Mouse (Mus musculus) heart, embryonic 11.5 days (tissue): ENCODE data around the gene Astn2. TPM values are rescaled to one million over a fixed set of nuclear protein-coding genes. Genes with fewer than 3 reads are reported as not detected.
A peak's percentile ranks its signal among the peaks of the same experiment; 100 is the strongest.

Experiments used
- ATAC-seq: fragments of 200-750 bp; cut with Nextera tagmentation; replicated peaks from 2 replicates; pipeline ENCODE4 v1.8.0; 2017; ENCODE audit warnings: moderate library complexity; ENCODE audit not compliant: insufficient number of reproducible peaks, low FRiP score, low TSS enrichment
- H3K27ac ChIP-seq: fragments of 300-500 bp; sonication (generic); 2 replicates; pipeline ENCODE4 v1.5.1; 2014; ENCODE audit warnings: mild to moderate bottlenecking, low read depth, low read length
- H3K27me3 ChIP-seq: fragments of 300-500 bp; sonication (generic); 2 replicates; pipeline ENCODE4 v1.6.1; 2014; ENCODE audit warnings: mild to moderate bottlenecking, low read length, mixed read lengths; ENCODE audit not compliant: control insufficient read depth, insufficient read depth
- H3K36me3 ChIP-seq: fragments of 300-500 bp; sonication (generic); 2 replicates; pipeline ENCODE4 v1.6.1; 2014; ENCODE audit warnings: mild to moderate bottlenecking, low read length, moderate library complexity, mixed read lengths; ENCODE audit not compliant: control insufficient read depth, insufficient read depth
- H3K4me1 ChIP-seq: fragments of 300-500 bp; sonication (generic); 2 replicates; pipeline ENCODE4 v1.6.1; 2014; ENCODE audit warnings: low read length; ENCODE audit not compliant: control insufficient read depth, insufficient read depth
- H3K4me2 ChIP-seq: fragments of 300-500 bp; sonication (generic); 2 replicates; pipeline ENCODE4 v1.6.1; 2014; ENCODE audit warnings: mild to moderate bottlenecking, moderate library complexity
- H3K4me3 ChIP-seq: fragments of 300-500 bp; sonication (generic); 2 replicates; pipeline ENCODE4 v1.5.1; 2014; ENCODE audit warnings: low read depth, low read length
- H3K9ac ChIP-seq: fragments of 300-500 bp; sonication (generic); 2 replicates; pipeline ENCODE4 v1.6.1; 2014; ENCODE audit warnings: mild to moderate bottlenecking, low read depth, low read length, moderate library complexity
- H3K9me3 ChIP-seq: fragments of 300-500 bp; sonication (generic); replicated peaks from 2 replicates; pipeline ENCODE4 v1.6.1; 2016; ENCODE audit warnings: low read length; ENCODE audit not compliant: control insufficient read depth
- WGBS: fragments of 180-500 bp; shearing (Covaris S2); extraction: QIAGEN DNeasy Blood & Tissue Kit; methylation state at CpG from one replicate; pipeline ENCODE4 v1.1.7; 2014; ENCODE audit not compliant: insufficient replicate concordance; 5-methylcytosine and 5-hydroxymethylcytosine counted together
- polyA plus RNA-seq: library from polyadenylated mRNA; unstranded; fragments of >200 nt; fragmentation: Nextera tagmentation; extraction: Ambion mirVana; gene quantifications from 2 replicates; pipeline ENCODE4 v1.2.1, GENCODE M21; 2014

The Astn2 gene
- polyA plus RNA-seq, 1 experiment from 2014 or later: 0.14 TPM

DNA sequence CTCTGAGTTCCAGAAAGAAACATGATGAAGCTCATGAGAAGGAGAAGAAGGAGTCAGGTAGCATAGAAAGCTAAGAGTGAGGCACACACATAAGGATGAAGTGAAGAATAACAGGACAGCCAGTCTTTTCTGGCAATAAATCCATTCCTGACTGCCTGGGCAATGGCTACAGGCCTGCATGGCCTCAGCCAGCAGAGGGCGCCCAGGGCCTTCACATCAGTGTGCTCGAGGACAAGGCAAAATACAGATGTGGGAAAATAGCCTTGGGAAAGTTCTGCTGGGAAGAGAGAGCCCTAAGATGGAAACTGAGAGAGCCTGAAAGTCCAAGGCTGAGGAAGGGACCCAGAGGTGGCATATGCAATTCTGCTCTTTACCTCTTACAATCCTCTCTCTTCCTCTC, 749.7 kb downstream of the Astn2 start:
- Histone ChIP-seq H3K4me1 (0 out of 2 replicates have a peak, but pooled peaks cover 4% of the 10 kb centered on the region), H3K4me3 (no peak overlapping the region)
- no peak; the same call in 1 of the 2 replicates for ATAC-seq

DNA sequence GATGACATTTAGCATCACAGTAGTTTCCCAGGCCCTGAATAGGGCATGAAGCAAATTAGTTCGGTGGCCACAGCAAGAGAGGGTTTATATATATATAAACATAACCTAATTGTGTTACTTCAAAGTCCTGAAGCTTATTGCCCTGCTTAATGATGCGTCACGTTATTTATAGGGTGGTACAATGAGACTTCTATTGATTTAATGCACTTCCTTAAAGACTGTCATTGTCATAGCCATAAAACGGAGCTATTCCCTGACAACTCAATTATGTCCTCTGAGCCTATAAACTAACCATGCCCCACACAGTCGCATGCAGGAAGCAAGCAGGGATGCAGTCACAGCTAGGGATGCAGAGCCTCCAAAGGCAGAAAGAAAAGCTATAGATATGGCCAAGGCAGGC, 761.8 kb downstream of the Astn2 start:
- ATAC-seq: no peak
- Histone ChIP-seq H3K4me1 (no peaks in the 10 kb centered on the region), H3K4me3 (no peak overlapping the region), H3K27ac (no peak overlapping the region), H3K9ac (no peak overlapping the region), H3K27me3 (no peaks in the 10 kb centered on the region), H3K4me2 (no peak overlapping the region), H3K36me3 (no peaks in the 10 kb centered on the region), H3K9me3 (no peaks in the 10 kb centered on the region)
- 76% methylated on average over 5 of the region's 5 CpGs for WGBS

More for the DNA sequence above, 749.7 kb downstream of the Astn2 start:
- Histone ChIP-seq H3K4me2 (no peak overlapping the region), H3K36me3 (no peaks in the 10 kb centered on the region), H3K27ac (no peak overlapping the region), H3K27me3 (no peaks in the 10 kb centered on the region), H3K9me3 (no peaks in the 10 kb centered on the region), H3K9ac (no peak overlapping the region)
- WGBS: 0% methylated on average over 2 of the region's 2 CpGs

DNA sequence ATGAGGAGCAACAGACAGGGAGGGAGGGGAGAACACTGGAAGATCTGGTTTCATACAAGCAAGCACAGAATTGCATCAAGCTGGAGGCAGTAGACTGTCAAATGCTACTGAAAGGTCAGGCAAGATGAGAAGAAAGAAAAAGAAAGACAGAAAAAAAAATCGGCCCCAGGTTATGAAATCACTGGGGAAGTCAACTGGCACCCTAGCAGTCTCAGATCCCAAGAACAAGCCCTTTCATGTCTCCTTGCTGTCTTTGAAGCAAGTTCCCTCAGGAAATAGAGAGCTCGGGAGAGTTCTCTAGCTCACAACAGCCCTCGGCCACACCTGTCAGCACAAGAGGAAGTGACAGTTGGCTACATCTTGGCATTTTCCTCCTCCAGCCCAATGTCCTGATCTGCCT, 766.2 kb downstream of the Astn2 start:
- Histone ChIP-seq H3K4me1 (no peaks in the 10 kb centered on the region), H3K9me3 (no peaks in the 10 kb centered on the region), H3K4me2 (no peak overlapping the region), H3K9ac (no peak overlapping the region), H3K27ac (no peak overlapping the region), H3K4me3 (no peak overlapping the region), H3K36me3 (no peaks in the 10 kb centered on the region), H3K27me3 (no peaks in the 10 kb centered on the region)
- WGBS: 75% methylated on average over 3 of the region's 3 CpGs
- ATAC-seq: no peak

DNA sequence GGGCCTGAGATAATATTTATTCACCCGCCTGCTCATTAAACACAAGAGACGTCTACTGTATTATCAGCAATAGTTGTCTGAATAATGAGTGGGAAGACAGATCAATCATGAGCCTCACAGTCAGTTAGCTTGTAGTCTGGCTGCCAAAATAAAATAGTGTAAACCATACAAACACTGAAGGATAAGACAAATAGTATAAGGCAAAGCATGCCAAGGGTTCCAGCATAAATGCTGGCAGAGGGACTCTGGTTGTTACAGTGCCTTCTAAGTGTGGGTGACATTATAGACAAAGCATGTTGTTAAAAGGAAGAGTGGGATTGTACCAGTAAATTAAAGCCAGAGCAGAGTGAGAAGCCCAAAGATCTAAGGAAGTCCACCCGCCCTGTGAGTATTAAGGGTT, 784.3 kb downstream of the Astn2 start:
- H3K9ac ChIP-seq: no peak overlapping the region
- H3K36me3 ChIP-seq: peaks cover 7% of the 10 kb centered on the region; the same call in 1 of the 2 replicates

DNA sequence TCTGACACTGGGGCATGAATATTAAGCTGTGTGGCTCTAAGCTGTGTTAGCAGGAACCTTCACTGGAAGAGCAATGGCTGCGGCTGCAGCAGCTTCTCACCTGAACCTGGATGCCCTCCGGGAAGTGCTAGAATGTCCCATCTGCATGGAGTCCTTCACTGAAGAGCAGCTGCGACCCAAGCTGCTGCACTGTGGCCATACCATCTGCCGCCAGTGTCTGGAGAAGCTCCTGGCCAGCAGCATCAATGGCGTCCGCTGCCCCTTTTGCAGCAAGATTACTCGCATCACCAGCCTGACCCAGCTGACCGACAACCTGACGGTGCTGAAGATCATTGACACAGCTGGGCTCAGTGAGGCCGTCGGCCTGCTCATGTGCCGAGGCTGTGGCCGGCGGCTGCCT, 791.3 kb downstream of the Astn2 start:
- WGBS: 93% methylated on average over 14 of the region's 14 CpGs
- ATAC-seq: no peak
- H3K36me3 ChIP-seq: peaks cover 26% of the 10 kb centered on the region

More for the DNA sequence above, 784.3 kb downstream of the Astn2 start:
- no peaks in the 10 kb centered on the region for H3K4me1 ChIP-seq
- no peak overlapping the region for H3K27ac ChIP-seq
- H3K4me3 ChIP-seq: no peak overlapping the region
- no peak for ATAC-seq
- 81% methylated on average over 3 of the region's 3 CpGs for WGBS
- H3K27me3 ChIP-seq: no peaks in the 10 kb centered on the region
- no peaks in the 10 kb centered on the region for H3K9me3 ChIP-seq
- no peak overlapping the region for H3K4me2 ChIP-seq

DNA sequence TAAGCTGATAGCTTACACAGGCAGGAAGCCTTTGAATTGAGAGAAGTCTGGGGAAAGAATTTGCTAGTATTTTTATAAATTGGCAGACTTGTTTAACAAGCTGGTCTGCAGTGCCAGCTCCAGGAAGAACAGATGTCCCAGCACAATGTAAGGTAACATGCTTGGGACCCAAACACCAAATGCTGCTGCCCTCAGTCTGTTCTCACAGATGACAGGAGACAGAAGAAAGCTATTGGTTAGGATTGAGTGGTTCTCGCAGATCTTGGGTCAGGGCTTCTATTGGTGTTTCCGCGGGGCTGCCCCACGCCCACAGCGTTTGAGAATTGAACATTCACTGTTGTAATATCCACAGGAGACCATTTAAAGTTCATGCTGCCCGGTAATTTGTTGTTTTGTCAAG, 793.5 kb downstream of the Astn2 start:
- Histone ChIP-seq H3K4me3 (no peak overlapping the region), H3K27ac (no peak overlapping the region), H3K27me3 (no peaks in the 10 kb centered on the region), H3K4me1 (peaks cover 19% of the 10 kb centered on the region), H3K36me3 (peaks cover 24% of the 10 kb centered on the region), H3K4me2 (no peak overlapping the region), H3K9ac (no peak overlapping the region), H3K9me3 (no peaks in the 10 kb centered on the region)
- 87% methylated on average over 6 of the region's 6 CpGs for WGBS
- no peak for ATAC-seq

More for the DNA sequence above, 791.3 kb downstream of the Astn2 start:
- Histone ChIP-seq H3K9ac (no peak overlapping the region), H3K27ac (no peak overlapping the region), H3K4me2 (no peak overlapping the region), H3K4me3 (no peak overlapping the region), H3K4me1 (0 out of 2 replicates have a peak, but pooled peaks cover under 1% of the 10 kb centered on the region), H3K9me3 (no peaks in the 10 kb centered on the region), H3K27me3 (no peaks in the 10 kb centered on the region)

DNA sequence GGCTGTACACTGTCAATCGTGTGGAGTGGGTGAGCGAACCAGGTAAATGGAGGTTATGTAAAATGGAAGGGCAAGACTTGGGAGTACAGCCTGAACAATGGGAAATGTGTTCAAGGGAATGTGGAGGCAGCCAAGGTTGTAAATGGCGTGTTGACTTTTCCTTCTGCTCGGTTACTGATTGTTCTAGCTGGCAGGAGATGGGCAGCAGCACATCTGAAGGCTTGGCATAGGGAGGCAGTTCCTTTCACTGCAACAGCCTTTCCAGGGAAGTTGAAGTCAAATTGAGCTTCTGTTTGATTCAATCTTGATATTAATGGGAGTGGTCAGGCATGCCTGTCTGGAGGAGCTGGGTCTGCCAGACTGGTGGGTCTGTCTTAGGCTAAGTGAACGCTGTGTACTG, 794.1 kb downstream of the Astn2 start:
- no peaks in the 10 kb centered on the region for H3K27me3 ChIP-seq
- no peak for ATAC-seq
- no peak overlapping the region for H3K27ac ChIP-seq
- 78% methylated on average over 5 of the region's 5 CpGs for WGBS
- no peak overlapping the region for H3K4me3 ChIP-seq
- peaks cover 22% of the 10 kb centered on the region for H3K4me1 ChIP-seq
- H3K9me3 ChIP-seq: no peaks in the 10 kb centered on the region
- H3K4me2 ChIP-seq: no peak overlapping the region
- peaks cover 19% of the 10 kb centered on the region for H3K36me3 ChIP-seq
- no peak overlapping the region for H3K9ac ChIP-seq

DNA sequence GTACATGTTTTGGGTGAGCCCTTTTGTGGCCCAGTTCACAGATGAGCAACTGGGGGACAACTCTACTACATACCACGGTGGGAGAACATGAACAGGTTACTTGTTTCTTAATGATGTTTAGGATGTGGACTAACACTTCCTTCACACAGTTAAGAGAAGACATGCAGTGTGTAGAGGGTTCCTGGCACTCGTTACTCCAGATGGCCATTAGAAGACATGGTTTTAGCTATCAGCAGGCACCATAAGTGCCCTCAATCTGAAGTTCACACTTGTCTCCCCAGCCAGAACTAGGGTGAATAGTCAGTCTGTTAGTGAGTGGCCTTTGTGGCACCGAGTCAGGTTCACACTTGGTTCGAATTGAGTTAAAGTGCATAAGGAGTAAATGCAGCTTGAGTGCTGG, 796.3 kb downstream of the Astn2 start:
- H3K9me3 ChIP-seq: no peaks in the 10 kb centered on the region
- H3K4me3 ChIP-seq: no peak overlapping the region
- no peak overlapping the region for H3K27ac ChIP-seq
- peaks cover 1% of the 10 kb centered on the region for H3K36me3 ChIP-seq
- H3K4me1 ChIP-seq: peaks cover 22% of the 10 kb centered on the region
- 81% methylated on average over 4 of the region's 4 CpGs for WGBS
- no peaks in the 10 kb centered on the region for H3K27me3 ChIP-seq
- ATAC-seq: no peak
- H3K4me2 ChIP-seq: no peak overlapping the region
- H3K9ac ChIP-seq: no peak overlapping the region

DNA sequence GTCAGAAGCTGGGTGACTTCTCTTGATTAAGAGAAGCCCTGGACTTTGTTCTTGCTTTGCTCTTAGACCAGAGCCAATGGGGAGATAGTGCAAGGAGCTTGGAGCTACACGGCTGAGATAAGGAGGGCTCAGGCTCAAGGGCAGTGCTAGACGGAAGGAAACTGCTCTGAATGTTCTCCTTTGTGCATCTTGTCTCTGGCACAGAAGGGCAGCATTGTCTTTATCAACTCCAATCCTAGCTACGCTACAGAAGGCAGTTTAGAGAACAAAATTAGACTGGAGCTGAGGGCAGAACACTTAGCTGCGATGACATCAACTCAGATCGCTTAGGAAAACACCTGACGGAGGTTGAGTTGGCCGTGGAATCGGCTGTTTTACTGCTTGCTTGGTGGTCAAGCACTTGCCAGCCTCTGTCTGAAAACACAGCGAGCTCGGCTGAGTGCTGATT, 797.2 kb downstream of the Astn2 start:
- Histone ChIP-seq H3K9me3 (no peaks in the 10 kb centered on the region), H3K4me3 (no peak overlapping the region; the same call in 1 of the 2 replicates), H3K27ac (peak overlapping the region; percentile 23), H3K27me3 (no peaks in the 10 kb centered on the region), H3K9ac (no peak overlapping the region; the same call in 1 of the 2 replicates), H3K4me2 (peak overlapping the region; percentile 49), H3K36me3 (no peaks in the 10 kb centered on the region), H3K4me1 (peaks cover 22% of the 10 kb centered on the region)
- ATAC-seq: no peak; the same call in 1 of the 2 replicates
- WGBS: 23% methylated on average over 10 of the region's 10 CpGs
